Mouse (Mus musculus) neural tube, embryonic 11.5 days (tissue): ENCODE measurements around the gene Pecam1. TPM values are rescaled to one million over a fixed set of nuclear protein-coding genes. Genes with fewer than 3 reads are reported as not detected.
"Not testable (repeated sequence)": the region's sequence is repeated elsewhere in the genome, so short reads cannot be mapped to it uniquely, and the experiment has no call there.

Experiments
- ATAC-seq: fragments of 200-750 bp; cut with Nextera tagmentation; 2 replicates; pipeline ENCODE4 v1.8.0; 2017; ENCODE audit warnings: moderate number of reproducible peaks, mild to moderate bottlenecking, moderate TSS enrichment, moderate library complexity; ENCODE audit not compliant: insufficient read depth, low FRiP score, low TSS enrichment
- DNase-seq: peaks from one replicate; pipeline ENCODE4 v3.0.0-alpha.2; 2015; ENCODE audit warnings: low spot score
- H3K27ac ChIP-seq: fragments of 300-500 bp; sonication (generic); 2 replicates; pipeline ENCODE4 v1.5.1; 2014; ENCODE audit warnings: low read depth, mild to moderate bottlenecking, low read length
- H3K27me3 ChIP-seq: fragments of 300-500 bp; sonication (generic); 2 replicates; pipeline ENCODE4 v1.6.1; 2014; ENCODE audit warnings: mild to moderate bottlenecking, low read length, mixed read lengths; ENCODE audit not compliant: control insufficient read depth, insufficient read depth
- H3K36me3 ChIP-seq: fragments of 300-500 bp; sonication (generic); 2 replicates; pipeline ENCODE4 v1.6.1; 2014; ENCODE audit warnings: mild to moderate bottlenecking, low read length, moderate library complexity, mixed read lengths; ENCODE audit not compliant: control insufficient read depth, insufficient read depth
- H3K4me1 ChIP-seq: fragments of 300-500 bp; sonication (generic); 2 replicates; pipeline ENCODE4 v1.6.1; 2014; ENCODE audit warnings: low read length, mixed read lengths; ENCODE audit not compliant: control insufficient read depth, insufficient read depth
- H3K4me2 ChIP-seq: fragments of 300-500 bp; sonication (generic); 2 replicates; pipeline ENCODE4 v1.6.1; 2014; ENCODE audit warnings: low read depth, mild to moderate bottlenecking, moderate library complexity
- H3K4me3 ChIP-seq: fragments of 300-500 bp; sonication (generic); 2 replicates; pipeline ENCODE4 v1.5.1; 2014; ENCODE audit warnings: low read depth, low read length
- H3K9ac ChIP-seq: fragments of 300-500 bp; sonication (generic); 2 replicates; pipeline ENCODE4 v1.6.1; 2014; ENCODE audit warnings: mild to moderate bottlenecking, low read length
- H3K9me3 ChIP-seq: fragments of 300-500 bp; sonication (generic); 2 replicates; pipeline ENCODE4 v1.6.1; 2016; ENCODE audit warnings: low read length; ENCODE audit not compliant: control insufficient read depth
- WGBS: fragments of 180-500 bp; shearing (Covaris S2); extraction: QIAGEN DNeasy Blood & Tissue Kit; methylation state at CpG from one replicate; pipeline ENCODE4 v1.1.7; 2014; 5-methylcytosine and 5-hydroxymethylcytosine counted together
- polyA plus RNA-seq: library from polyadenylated mRNA; unstranded; fragments of >200 nt; fragmentation: Nextera tagmentation; extraction: Ambion mirVana; gene quantifications from 2 replicates; pipeline ENCODE4 v1.2.1, GENCODE M21; 2014

The Pecam1 gene
- polyA plus RNA-seq, 1 experiment from 2014 or later, result 24.9 TPM

GRCm38 (mm10) chr11:106784476-106784875 lies 34.0 kb upstream of the Pecam1 start:
- Histone ChIP-seq H3K4me2 (no peak overlapping the region), H3K4me3 (no peak overlapping the region), H3K27me3 (no peaks in the 10 kb centered on the region), H3K4me1 (peaks cover 8% of the 10 kb centered on the region), H3K9ac (no peak overlapping the region), H3K27ac (no peak overlapping the region), H3K9me3 (no peaks in the 10 kb centered on the region), H3K36me3 (peaks cover 13% of the 10 kb centered on the region)
- no peak for DNase-seq
- 89% methylated on average over 2 of the region's 2 CpGs for WGBS
- no peak for ATAC-seq

GRCm38 (mm10) chr11:106782841-106783764 lies 32.7 kb upstream of the Pecam1 start:
- H3K4me3 ChIP-seq, result no peak overlapping the region
- no peak overlapping the region for H3K4me2 ChIP-seq
- no peaks in the 10 kb centered on the region for H3K27me3 ChIP-seq
- ATAC-seq (no peak), DNase-seq (no peak)
- peaks cover 13% of the 10 kb centered on the region for H3K36me3 ChIP-seq
- no peaks in the 10 kb centered on the region for H3K9me3 ChIP-seq
- no peak overlapping the region for H3K9ac ChIP-seq
- peaks cover 8% of the 10 kb centered on the region for H3K4me1 ChIP-seq
- no peak overlapping the region for H3K27ac ChIP-seq
- 87% methylated on average over 9 of the region's 9 CpGs for WGBS

- H3K4me2 ChIP-seq, H3K9me3 ChIP-seq, H3K27me3 ChIP-seq, DNase-seq, ATAC-seq, H3K27ac ChIP-seq, H3K4me3 ChIP-seq, H3K4me1 ChIP-seq, H3K9ac ChIP-seq: not testable (repeated sequence)
- H3K36me3 ChIP-seq, result peaks cover 13% of the 10 kb centered on the region
- WGBS, result 92% methylated on average over 7 of the region's 7 CpGs
These were observed 31.8 kb upstream of the Pecam1 start for GRCm38 (mm10) chr11:106782271-106782670.

DNA sequence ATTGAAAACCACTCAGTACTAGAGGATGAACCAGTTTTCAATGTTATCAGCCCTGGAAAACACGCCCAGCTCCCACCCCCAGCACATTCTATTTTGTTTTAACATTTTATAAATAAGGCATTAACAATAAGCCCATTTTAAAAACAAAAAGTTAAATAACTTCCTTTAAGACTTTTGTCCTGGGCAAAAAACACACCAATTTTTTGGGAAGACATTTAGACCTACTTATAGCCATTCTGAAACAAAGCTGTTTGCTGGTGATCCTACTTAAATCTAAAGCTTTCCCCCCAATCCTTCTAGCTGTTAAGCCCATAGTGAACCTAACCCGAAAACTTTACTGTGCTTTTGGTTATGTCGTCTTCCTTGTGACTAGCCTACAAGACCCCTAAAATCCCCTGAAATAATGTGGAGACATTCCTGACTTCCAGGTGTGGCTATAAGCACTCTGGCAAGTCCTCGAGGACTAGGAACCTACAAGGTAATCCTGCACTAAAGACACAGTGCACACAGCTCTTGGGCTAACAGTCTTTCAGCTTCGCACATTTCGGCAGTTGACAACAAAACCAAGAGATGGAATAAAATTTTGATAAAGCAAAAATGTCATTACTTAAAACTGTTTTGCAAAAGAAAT lies 30.3 kb upstream of the Pecam1 start:
- no peak overlapping the region for H3K9ac ChIP-seq
- no peak overlapping the region for H3K4me2 ChIP-seq
- ATAC-seq (no peak), DNase-seq (no peak)
- no peaks in the 10 kb centered on the region for H3K27me3 ChIP-seq
- WGBS, result 81% methylated on average over 6 of the region's 6 CpGs
- peaks cover 3% of the 10 kb centered on the region; the same call in 1 of the 2 replicates for H3K4me1 ChIP-seq
- H3K36me3 ChIP-seq, result peaks cover 13% of the 10 kb centered on the region
- no peaks in the 10 kb centered on the region for H3K9me3 ChIP-seq
- H3K4me3 ChIP-seq, result no peak overlapping the region
- H3K27ac ChIP-seq, result no peak overlapping the region

DNA sequence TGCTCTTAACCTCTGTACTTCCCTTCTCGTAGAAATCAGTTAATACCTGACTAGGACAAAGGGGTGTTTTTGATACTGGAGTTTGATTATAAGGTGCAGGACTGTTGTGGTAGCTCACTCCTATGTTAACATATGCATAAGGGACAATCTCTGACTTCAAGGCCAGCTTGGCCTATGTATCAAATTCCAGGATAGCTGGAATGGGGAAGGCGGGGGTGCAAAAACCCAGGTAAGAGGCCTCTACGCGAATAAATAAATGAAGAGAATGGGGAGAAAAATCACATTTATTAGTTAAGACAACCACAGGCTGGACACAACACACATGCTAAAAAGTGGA lies 29.6 kb upstream of the Pecam1 start:
- Histone ChIP-seq H3K27me3 (no peaks in the 10 kb centered on the region), H3K9me3 (no peaks in the 10 kb centered on the region), H3K9ac (no peak overlapping the region), H3K27ac (no peak overlapping the region), H3K4me1 (peaks cover 3% of the 10 kb centered on the region; the same call in 1 of the 2 replicates), H3K4me3 (no peak overlapping the region), H3K36me3 (peaks cover 13% of the 10 kb centered on the region), H3K4me2 (peak overlapping the region; percentile 12)
- DNase-seq, result no peak
- WGBS, result 69% methylated on average over 4 of the region's 4 CpGs
- no peak; the same call in 1 of the 2 replicates for ATAC-seq

GRCm38 (mm10) chr11:106779388-106780088 lies 29.1 kb upstream of the Pecam1 start, which contains the start of gene Polg2:
Gene Polg2 (minus strand): TSS chr11:106779537.
- peak within 1 kb of the TSS; percentile 91 for H3K9ac ChIP-seq
- peak within 1 kb of the TSS; percentile 87 for H3K4me2 ChIP-seq
- WGBS, result 2% methylated on average over 30 of the region's 30 CpGs
- H3K9me3 ChIP-seq, result no peaks in the 10 kb centered on the region
- H3K27me3 ChIP-seq, result no peaks in the 10 kb centered on the region
- DNase-seq, result peak; percentile 92
- H3K4me1 ChIP-seq, result peaks cover 3% of the 10 kb centered on the region; the same call in 1 of the 2 replicates
- peak within 1 kb of the TSS; percentile 79 for H3K4me3 ChIP-seq
- peak; percentile 98 for ATAC-seq
- H3K36me3 ChIP-seq, result peaks cover 13% of the 10 kb centered on the region
- H3K27ac ChIP-seq, result peak within 1 kb of the TSS; percentile 83

GRCm38 (mm10) chr11:106778589-106779387 lies 28.4 kb upstream of the Pecam1 start:
- H3K27me3 ChIP-seq, result no peaks in the 10 kb centered on the region
- H3K4me1 ChIP-seq, result peaks cover 3% of the 10 kb centered on the region; the same call in 1 of the 2 replicates
- peak overlapping the region; percentile 87 for H3K4me2 ChIP-seq
- peak overlapping the region; percentile 79 for H3K4me3 ChIP-seq
- H3K36me3 ChIP-seq, result peaks cover 11% of the 10 kb centered on the region
- 3% methylated on average over 39 of the region's 39 CpGs for WGBS
- DNase-seq (no peak), ATAC-seq (no peak; the same call in none of the 2 replicates)
- peak overlapping the region; percentile 83 for H3K27ac ChIP-seq
- H3K9ac ChIP-seq, result peak overlapping the region; percentile 91
- H3K9me3 ChIP-seq, result no peaks in the 10 kb centered on the region

DNA sequence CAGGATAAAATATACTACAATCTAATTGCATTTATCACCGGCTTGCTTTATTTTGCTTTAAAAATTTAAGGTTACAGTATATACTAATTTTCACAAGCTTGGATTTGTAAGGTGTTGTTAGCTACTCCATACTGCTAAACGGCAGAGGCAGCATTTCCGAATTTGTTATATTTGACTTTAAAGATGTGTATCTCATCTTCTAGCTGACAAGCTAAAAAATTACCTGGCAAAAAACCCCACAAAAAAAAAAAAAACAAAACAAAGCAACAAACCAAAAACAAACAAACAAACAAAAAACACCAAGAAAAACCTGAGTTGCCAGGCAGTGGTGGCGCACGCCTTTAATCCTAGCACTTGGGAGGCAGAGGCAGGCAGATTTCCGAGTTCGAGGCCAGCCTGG lies 27.7 kb upstream of the Pecam1 start:
- ATAC-seq (no peak), DNase-seq (no peak)
- no peak overlapping the region for H3K27ac ChIP-seq
- no peak overlapping the region for H3K4me2 ChIP-seq
- H3K36me3 ChIP-seq, result peaks cover 8% of the 10 kb centered on the region
- no peak overlapping the region for H3K4me3 ChIP-seq
- H3K9me3 ChIP-seq, result no peaks in the 10 kb centered on the region
- H3K27me3 ChIP-seq, result no peaks in the 10 kb centered on the region
- WGBS, result 89% methylated on average over 7 of the region's 7 CpGs
- H3K9ac ChIP-seq, result no peak overlapping the region
- H3K4me1 ChIP-seq, result peaks cover 3% of the 10 kb centered on the region; the same call in 1 of the 2 replicates
